Mouse (Mus musculus): ENCODE measurements at regions not wholly inside any gene's neighbourhood (a gene's known extent, or its start where the extent isn't known, plus 50 kb on each side); places are given as distances from the start of the nearest gene placed in this dataset.
A peak's percentile ranks its signal among the peaks of the same experiment; 100 is the strongest.
"Not testable (repeated sequence)": the region's sequence is repeated elsewhere in the genome, so short reads cannot be mapped to it uniquely, and the experiment has no call there.

DNA sequence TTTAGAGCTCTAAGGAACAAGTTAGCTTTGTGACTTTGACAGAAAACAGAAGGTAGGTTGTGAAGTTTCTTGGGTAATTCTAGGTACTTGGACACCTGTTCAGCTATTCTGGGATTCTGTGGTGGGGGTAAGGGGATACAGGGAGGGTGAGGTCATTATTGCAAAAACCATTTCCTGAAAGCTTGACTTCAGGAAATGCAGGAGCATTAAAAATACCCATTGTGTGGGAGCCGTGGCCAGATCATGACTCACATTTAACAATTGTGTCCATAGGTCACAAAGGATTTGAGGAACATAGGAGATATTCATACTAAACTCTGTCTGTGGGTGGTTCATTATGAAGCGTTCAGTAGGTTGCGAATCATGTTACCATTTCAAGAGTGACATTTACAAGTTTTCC lies 102.4 kb downstream of the Gm5426 start:
- ATAC-seq (replicated peaks; ENCODE audit: low FRiP score, low TSS enrichment, poor library complexity, severe bottlenecking): no peak

DNA sequence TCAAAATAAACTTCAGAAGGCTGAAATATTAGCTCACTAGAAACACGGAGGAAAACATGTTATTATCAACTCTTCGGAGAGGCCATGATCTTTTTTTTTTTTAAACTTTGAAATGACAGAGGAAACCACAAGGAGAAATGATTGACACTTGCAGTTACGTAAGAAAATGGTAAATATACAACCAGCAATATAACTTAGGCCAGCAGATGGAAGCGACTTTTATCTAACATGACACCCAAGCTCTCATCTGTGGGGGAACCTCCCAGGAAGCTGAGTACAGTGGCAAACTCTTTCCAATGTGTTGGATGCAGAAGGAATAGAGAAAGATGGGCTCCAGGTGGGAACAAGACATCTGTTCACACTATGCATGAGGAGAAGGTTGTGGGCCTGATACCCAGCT lies 104.2 kb downstream of the Gm5426 start:
- ATAC-seq (replicated peaks; ENCODE audit: low FRiP score, low TSS enrichment, poor library complexity, severe bottlenecking): peak; percentile 81

DNA sequence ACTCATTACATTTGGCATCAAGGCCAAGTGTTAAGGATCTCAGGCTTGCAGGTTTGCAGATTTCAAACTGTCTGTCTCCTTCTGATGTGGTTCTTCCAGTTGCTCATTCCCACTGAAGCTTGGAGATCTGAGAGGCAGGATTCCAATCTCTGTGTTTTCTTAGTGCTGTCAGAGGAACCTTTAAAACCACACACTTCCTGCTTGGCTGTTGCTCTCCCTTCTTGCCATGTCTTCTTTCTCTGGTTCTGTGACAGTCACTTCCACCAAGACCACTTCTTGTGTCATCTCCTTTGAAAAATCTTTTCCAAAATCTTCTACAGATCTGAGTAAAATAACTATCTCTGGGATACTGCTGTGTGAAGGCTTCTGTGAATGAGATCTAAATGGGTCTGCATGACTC lies 117.3 kb downstream of the Gm5426 start:
- ATAC-seq (replicated peaks; ENCODE audit: low FRiP score, low TSS enrichment, poor library complexity, severe bottlenecking): no peak

DNA sequence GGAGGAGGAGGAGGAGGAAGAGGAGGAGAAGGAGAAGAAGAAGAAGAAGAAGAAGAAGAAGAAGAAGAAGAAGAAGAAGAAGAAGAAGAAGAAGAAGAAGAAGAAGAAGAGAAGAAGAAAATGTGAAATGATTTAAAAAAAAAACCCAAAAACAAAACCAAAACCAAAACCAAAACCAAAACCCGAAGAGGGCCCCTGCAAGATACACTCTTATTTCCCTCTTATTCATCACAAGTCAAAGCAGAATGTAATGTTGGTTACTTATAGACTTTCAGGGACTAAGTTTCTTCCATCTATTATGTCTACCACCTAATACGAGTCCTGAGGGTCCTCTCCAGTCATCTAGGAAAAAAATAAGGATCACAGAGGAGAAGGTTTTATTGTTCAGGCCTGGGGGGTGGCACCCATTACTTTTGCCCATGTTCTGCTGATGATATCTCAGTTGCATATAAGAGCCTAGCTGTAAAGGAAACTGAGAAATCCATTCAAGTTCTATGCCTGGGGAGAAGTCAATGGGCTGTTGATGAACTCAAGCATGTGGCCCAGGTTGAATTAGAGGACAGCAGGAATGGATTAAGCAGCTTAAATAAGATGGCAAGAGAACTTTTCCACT lies 118.0 kb downstream of the Gm5426 start:
- ATAC-seq (replicated peaks; ENCODE audit: low FRiP score, low TSS enrichment, poor library complexity, severe bottlenecking): no peak

DNA sequence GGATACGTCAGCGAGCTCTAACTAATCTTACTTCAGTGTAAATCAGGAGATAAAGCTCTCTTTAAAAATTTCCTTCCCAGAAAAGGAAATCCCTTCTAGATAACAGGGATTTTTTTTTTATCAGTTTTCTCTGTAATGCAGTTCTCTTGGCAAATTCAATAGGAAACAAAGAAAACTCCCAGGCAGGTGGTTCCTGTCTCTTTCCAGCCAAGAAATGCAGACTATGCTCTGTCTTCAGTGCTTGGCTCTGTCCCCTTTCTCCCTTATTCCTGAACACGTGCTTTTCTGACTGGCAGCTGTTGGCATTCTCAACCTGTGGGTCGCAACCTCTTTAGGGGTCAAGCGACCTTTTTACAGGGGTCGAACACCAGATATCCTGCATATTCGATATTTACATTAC lies 121.5 kb downstream of the Gm5426 start:
- no peak for ATAC-seq (replicated peaks; ENCODE audit: low FRiP score, low TSS enrichment, poor library complexity, severe bottlenecking)

DNA sequence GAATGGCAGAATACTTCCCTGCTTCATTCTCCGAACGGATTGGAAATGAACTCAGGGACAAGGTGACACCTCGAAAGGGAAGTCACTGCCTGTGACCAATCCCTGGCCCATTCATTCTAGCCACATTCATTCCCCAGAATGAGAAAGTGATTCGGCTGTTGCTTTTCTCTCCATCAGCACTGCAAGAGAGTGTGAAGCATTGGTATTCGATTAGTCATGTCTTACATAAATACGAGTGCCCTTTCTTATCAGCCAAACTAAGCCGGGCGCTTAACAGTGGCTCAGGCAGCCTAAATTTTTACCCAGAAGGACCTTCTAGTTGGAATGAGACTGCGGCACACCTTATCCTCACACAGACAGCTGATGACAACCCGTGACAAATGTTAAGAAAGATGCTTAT lies 122.8 kb downstream of the Gm5426 start:
- no peak for ATAC-seq (replicated peaks; ENCODE audit: low FRiP score, low TSS enrichment, poor library complexity, severe bottlenecking)

DNA sequence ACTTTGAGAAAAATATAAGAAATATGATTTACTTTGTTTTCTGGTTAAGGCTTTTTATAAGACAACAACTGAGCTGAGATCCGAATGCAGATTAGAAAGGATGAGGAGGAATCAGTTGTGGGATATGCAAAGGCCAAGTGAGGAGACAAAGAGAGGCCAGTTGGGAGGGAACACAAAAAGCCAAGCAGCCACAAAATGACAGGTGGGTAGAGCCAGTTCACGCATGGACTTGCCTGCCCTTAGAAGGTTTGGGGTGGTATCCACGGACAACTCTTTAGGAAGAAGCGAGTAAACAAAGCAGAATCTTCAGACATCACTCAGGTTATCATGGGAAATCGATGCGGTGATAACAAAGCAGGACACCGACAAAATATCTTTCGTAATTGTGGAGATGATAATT lies 123.2 kb downstream of the Gm5426 start:
- no peak for ATAC-seq (replicated peaks; ENCODE audit: low FRiP score, low TSS enrichment, poor library complexity, severe bottlenecking)

DNA sequence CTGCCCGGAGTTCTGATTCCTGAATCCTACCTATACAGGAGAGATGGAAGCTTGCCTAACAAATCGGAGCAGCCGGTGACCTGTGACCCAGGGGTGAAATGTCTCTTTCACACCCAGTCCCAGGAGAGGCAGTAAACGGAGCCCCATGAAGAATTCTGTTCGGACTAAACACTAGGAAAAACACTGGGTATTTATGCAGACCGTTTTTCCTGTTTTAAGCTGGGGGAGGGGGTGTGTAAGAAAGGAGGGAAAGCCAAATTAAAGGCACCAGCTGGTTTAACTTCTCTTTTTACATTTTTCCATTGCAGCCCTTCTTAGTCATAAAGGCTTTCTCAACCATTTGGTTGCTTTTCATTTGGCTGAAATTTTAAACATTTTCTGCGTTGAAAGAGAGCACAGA lies 127.1 kb downstream of the Gm5426 start:
- ATAC-seq (replicated peaks; ENCODE audit: low FRiP score, low TSS enrichment, poor library complexity, severe bottlenecking): no peak

DNA sequence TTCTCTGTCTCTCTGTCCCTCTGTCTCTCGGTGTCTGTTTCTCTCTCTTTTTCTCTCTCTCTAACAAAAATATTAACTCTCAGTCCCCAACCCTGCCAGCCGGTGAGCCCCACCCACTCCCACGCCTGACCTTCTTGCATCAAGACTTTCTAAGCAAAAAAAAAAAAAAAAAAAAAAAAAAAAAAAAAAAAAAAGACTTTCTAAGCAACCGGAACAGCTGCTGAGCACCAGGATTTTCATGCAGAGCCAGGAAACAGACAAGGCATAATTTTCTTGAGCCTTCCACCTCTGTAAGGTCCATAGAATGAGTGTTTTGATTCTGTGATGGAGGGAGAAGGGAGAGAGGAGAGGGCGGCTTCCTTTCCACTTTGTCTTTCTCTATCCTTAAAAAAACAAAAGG lies 128.0 kb downstream of the Gm5426 start:
- ATAC-seq (replicated peaks; ENCODE audit: low FRiP score, low TSS enrichment, poor library complexity, severe bottlenecking): no peak

DNA sequence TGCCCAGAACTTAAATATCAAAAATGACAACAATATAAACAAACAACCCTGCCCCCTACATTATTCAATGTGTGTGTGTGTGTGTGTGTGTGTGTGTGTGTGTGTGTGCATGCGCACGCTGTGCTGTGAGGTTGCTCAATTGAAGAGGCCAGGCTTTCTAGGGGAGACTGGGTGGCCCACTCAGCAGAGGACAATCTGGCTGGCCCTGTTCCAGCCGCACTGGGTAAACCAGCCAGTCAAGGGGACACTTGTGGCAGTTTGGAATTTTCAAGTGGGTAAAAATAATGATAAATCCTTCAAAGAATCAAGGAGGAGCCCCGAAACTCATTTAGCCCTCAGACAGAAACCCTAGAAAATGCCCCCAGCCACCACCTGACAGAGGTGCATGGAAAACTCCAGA lies 128.5 kb downstream of the Gm5426 start:
- ATAC-seq (replicated peaks; ENCODE audit: low FRiP score, low TSS enrichment, poor library complexity, severe bottlenecking): no peak

DNA sequence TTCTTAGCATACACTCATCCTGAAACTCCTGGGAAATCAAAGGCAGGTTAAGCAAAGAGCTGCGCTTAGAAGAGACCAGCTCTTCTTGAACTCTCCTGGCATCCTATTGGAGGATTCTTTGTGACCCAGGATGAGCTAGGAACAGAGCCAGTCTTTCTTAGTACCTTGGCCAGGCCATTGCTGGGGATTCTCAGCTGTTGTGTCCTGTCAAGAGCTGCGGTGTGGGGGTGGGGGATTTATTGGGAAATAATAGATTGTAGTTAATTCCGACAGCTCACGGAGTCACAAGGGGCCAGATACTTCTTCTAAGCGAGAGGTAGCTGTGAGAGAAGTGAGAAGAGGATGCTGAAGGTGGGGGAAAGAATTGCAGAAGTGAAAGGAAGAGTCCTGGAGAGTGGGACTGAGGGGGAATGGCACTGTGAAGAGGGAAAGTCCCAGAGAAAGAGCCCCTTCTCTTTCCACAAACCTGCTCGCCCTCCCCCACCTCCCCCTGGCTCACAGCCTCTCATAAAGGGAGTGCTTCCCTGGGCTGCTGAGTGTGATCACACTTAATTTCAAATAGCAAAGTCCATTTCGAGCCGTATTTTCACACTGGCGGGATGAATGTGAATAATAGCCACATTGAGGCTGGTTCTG lies 129.8 kb downstream of the Gm5426 start:
- ATAC-seq (replicated peaks; ENCODE audit: low FRiP score, low TSS enrichment, poor library complexity, severe bottlenecking): no peak

DNA sequence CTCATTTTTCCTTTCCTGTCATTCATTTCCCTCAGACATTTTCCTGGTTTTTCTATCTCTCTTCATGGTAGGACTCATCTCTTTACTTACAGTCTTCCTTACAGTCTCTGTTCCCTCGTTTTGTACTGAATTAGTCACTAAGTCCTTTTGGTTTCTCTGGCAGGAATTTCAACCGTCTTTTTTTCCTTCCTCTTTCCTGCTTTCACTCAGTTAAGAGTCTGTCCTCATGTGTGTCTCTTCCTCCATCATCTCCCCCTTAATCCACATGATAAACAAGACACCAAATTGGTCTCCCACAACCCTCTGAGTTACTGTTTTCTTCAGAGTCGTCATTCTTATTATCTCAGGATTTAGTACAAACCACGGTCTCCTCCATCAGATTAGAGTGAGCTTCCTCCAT lies 131.2 kb downstream of the Gm5426 start:
- ATAC-seq (replicated peaks; ENCODE audit: low FRiP score, low TSS enrichment, poor library complexity, severe bottlenecking): no peak

DNA sequence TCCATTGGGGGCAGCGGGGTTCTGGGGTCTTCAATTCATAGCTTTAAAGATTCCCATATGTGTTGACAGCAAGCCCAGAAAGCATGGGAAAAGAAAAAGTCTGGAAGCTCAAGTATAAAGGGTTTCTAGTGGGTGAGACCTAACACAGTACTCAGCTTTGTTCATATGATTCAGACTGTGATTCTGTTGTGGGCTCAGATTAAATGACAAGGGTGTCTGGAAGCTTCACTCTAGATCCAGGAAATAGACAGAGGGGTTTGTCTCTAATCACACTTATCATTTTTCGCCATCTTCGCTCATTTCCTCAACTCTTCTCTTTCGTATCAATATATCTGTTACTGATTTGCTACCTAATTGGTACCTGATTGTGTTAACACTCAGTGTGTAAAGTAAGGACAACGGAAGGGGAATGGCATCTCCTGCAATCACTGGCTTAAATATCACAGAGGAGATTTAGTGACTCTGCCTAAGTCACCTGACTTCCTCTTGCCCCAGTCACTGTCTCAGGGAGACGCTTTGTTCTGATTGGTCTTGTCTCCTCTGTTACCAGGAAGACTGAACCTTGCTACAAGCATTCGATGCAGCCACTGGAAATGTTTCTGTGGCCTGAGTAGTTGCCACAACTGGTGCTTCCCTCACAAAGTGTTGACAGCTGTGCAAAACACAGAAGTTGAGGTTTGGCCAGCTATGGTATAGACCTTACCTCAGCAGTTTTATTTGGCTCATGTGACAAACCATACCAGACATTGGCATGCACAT lies 137.4 kb downstream of the Gm5426 start:
- ATAC-seq (replicated peaks; ENCODE audit: low FRiP score, low TSS enrichment, poor library complexity, severe bottlenecking): no peak

DNA sequence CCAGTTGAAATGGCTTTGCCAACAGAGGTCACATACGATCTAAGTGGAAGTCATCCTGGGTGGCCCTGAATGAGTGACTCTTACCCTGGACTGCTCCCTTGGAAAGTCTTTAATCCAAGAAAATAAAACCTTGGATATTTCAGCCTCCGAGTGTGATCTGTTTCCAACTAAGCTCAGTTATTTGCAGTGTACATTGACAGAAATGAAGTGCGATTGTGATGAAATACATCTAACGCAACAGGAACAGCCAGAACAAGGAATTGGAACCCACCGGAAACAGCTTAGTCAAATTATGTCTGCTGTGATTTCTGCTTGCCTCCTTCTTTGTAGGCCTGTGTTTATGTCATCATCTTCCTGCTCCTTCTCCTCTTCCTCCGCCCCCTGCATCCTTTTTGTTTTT lies 143.7 kb downstream of the Gm5426 start:
- no peak for ATAC-seq (replicated peaks; ENCODE audit: low FRiP score, low TSS enrichment, poor library complexity, severe bottlenecking)

DNA sequence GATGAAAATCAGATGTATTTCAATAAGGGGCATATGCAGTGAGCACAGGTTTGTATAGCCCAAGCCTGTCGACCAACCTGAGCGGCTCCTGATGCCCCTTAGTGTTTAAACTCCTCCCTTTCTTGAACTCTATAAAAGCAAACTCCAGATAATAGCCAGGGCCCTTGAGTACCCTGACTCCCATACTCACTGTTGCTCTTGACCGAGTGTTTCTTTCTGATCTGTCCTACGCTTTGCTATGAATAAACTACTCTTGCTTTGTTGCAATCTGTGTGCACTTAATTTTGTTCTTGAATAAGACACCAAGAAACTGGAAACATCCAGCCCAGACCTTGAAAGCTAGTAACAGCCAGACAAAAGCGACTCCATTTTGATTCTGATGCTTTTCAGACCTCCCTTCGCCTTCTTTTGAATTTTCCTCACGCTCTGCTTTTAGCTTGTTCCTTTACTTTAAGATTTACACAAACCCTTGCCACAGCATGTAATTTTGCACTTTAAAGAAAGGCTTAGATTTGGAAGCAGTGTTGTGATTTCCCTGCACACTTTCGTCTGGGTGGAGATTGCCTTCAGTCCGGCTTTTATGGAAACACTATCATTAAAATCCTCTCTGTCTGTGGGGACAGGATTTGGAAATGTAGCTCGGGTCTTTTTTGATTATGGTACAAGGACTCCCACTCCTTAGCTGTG lies 149.1 kb downstream of the Gm5426 start:
- ATAC-seq (replicated peaks; ENCODE audit: low FRiP score, low TSS enrichment, poor library complexity, severe bottlenecking): no peak

DNA sequence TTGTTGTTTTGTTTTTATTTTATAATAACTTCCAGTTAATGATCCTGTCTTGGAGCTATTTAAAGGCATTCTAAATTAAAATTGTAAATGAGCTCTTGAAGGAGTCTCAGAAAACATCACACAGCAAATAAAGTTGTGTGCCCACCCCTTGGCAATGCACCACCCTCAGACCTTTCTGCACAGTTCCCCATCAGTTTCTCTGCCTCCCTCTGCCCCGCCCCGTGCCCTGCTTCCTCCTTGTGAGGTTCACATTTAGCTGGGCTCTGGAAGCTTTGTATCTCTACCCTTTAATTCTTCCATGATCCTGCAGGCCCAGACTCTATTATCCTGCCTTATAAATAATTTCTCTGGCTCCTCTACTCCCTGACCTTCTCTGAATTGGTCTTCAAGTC lies 149.7 kb downstream of the Gm5426 start:
- ATAC-seq (replicated peaks; ENCODE audit: low FRiP score, low TSS enrichment, poor library complexity, severe bottlenecking): no peak

DNA sequence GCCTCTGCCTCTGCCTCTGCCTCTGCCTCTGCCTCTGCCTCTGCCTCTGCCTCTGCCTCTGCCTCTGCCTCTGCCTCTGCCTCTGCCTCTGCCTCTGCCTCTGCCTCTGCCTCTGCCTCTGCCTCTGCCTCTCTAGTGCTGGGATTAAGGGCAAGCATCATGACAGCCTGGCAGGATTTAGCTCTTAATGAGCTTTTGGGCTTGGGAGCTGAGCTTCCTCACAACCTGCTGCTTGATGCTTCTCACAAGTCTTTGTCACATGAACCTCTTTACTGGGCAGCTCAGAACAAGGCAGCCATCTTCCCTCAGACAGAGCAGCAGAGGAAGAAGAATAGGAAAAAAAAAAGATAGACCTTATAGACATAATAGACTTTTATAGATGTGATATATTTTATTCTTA lies 152.6 kb downstream of the Gm5426 start:
- not testable (repeated sequence) for ATAC-seq (replicated peaks; ENCODE audit: low FRiP score, low TSS enrichment, poor library complexity, severe bottlenecking)

DNA sequence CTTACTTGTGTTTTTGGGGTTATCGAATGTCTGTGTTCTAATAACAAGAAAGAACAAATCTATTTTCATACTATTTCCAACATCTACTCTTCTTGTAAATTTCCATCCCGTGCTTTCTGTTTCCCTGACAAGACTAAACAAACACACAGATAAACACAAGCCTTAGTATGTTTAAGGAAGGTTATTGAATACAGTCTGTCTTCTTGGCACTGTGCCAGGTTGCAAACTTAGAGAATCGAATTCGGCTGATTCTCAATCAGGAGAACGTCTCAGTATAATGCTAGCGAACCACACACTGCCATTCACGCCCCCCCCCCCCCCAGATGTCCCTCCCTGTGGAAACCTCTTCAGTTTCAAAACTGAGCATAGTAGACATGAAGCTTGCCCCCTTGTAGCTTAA lies 157.2 kb downstream of the Gm5426 start:
- no peak for ATAC-seq (replicated peaks; ENCODE audit: low FRiP score, low TSS enrichment, poor library complexity, severe bottlenecking)

DNA sequence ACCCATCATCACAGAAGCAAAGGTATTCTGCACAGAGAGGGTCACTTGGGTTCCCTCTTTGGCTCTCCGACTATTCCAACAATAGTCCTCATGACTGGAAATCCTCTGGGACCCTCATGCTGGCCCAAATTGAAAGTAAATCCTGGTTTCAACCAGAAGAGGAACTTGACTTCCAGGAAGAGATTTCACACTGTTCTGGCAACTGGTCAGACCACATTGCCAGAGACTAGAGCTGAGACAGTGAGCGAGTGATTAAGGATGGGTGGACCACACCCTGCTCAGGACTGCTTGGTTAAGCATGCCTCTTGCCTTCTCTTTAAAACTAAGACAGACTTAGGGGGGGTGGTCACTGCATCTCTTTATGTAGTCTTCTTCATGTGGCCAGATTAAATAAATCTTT lies 158.3 kb downstream of the Gm5426 start:
- ATAC-seq (replicated peaks; ENCODE audit: low FRiP score, low TSS enrichment, poor library complexity, severe bottlenecking): 0 out of 2 replicates have a peak, but pooled peaks have one; percentile 47

DNA sequence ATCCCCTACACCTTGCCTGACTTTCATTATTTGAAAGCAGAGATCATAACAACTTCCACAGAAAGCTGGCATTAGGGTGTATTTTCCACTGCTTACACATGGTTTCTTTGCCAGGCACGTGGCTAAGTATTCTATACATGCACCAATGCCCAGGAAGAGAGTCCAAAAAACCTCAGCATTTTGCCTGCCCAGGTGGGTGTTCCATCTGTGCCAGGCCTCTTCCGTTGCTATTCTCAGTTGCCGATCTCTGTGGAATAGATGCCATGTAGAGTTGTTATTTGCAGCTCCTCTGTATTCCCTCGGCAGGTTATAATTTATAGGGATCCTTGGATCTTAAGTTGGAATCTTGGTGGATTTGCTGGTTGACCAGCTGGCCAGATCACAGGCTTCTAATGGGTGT lies 161.3 kb downstream of the Gm5426 start:
- no peak for ATAC-seq (replicated peaks; ENCODE audit: low FRiP score, low TSS enrichment, poor library complexity, severe bottlenecking)

DNA sequence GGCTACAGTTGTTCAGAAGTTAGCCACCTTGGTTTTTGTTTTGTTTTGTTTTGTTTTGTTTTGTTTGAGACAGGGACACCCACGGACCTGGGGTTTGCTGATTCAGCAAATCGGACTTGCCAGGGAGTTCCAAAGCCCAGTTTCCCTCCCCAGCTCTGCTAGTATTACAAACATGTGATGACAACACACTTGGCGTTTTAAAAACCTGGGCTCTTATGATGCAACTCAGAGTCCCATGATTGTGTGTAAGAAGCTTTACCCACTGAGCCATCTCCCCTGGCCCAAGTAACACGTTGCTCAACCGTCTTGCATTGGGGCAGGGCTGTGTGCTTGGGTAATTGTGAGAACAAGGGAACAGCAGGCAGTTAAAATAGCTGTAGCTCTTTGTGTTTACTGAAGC lies 162.2 kb downstream of the Gm5426 start:
- no peak for ATAC-seq (replicated peaks; ENCODE audit: low FRiP score, low TSS enrichment, poor library complexity, severe bottlenecking)

All from megakaryocyte-erythroid progenitor cell, adult 5-6 weeks (primary cell).